Mouse (Mus musculus) lung, postnatal 0 days (tissue): ENCODE measurements around the gene Tas1r1. TPM values are rescaled to one million over a fixed set of nuclear protein-coding genes. Genes with fewer than 3 reads are reported as not detected.
A peak's percentile ranks its signal among the peaks of the same experiment; 100 is the strongest.

ENCODE experiments used
- ATAC-seq: fragments of 200-750 bp; cut with Nextera tagmentation; 2 replicates; pipeline ENCODE4 v1.8.0; 2017; ENCODE audit warnings: moderate library complexity
- DNase-seq: peaks from one replicate; pipeline ENCODE4 v3.0.0-alpha.2; 2016; ENCODE audit warnings: low spot score
- H3K27ac ChIP-seq: fragments of 300-500 bp; sonication (generic); 2 replicates; pipeline ENCODE4 v1.5.1; 2014; ENCODE audit warnings: antibody characterized with exemption, mild to moderate bottlenecking, low read length, mixed read lengths
- H3K27me3 ChIP-seq: fragments of 300-500 bp; sonication (generic); replicated peaks from 2 replicates; pipeline ENCODE4 v1.6.1; 2014; ENCODE audit warnings: low read length, mixed read lengths; ENCODE audit not compliant: insufficient read depth
- H3K36me3 ChIP-seq: fragments of 300-500 bp; sonication (generic); 2 replicates; pipeline ENCODE4 v1.6.1; 2014; ENCODE audit warnings: low read length, mixed read lengths; ENCODE audit not compliant: insufficient read depth
- H3K4me1 ChIP-seq: fragments of 300-500 bp; sonication (generic); 2 replicates; pipeline ENCODE4 v1.6.1; 2014; ENCODE audit warnings: antibody characterized with exemption, low read depth, low read length, mixed read lengths; ENCODE audit not compliant: insufficient read depth
- H3K4me2 ChIP-seq: fragments of 300-500 bp; sonication (generic); replicated peaks from 2 replicates; pipeline ENCODE4 v1.6.1; 2014; ENCODE audit warnings: low read depth, mild to moderate bottlenecking, low read length, moderate library complexity, mixed read lengths
- H3K4me3 ChIP-seq: fragments of 300-500 bp; sonication (generic); 2 replicates; pipeline ENCODE4 v1.5.1; 2014; ENCODE audit warnings: low read depth, low read length
- H3K9ac ChIP-seq: fragments of 300-500 bp; sonication (generic); replicated peaks from 2 replicates; pipeline ENCODE4 v1.6.1; 2014; ENCODE audit warnings: low read depth, mild to moderate bottlenecking
- H3K9me3 ChIP-seq: fragments of 300-500 bp; sonication (generic); 2 replicates; pipeline ENCODE4 v1.6.1; 2016; ENCODE audit warnings: low read length, mixed read lengths
- CTCF ChIP-seq: IDR thresholded peaks from 2 replicates; pipeline ENCODE4 v1.5.1; 2016; ENCODE audit warnings: antibody characterized with exemption, mild to moderate bottlenecking
- EP300 ChIP-seq: IDR thresholded peaks from 2 replicates; pipeline ENCODE4 v1.6.1; 2016; ENCODE audit warnings: antibody characterized with exemption, mild to moderate bottlenecking, control low read depth
- WGBS: fragments of 180-500 bp; shearing (Covaris S2); extraction: QIAGEN DNeasy Blood & Tissue Kit; methylation state at CpG from one replicate; pipeline ENCODE4 v1.1.7; 2014; 5-methylcytosine and 5-hydroxymethylcytosine counted together
- polyA plus RNA-seq: library from polyadenylated mRNA; unstranded; fragments of >200 nt; fragmentation: Nextera tagmentation; extraction: Ambion mirVana; gene quantifications from 2 replicates; pipeline ENCODE4 v1.2.1, GENCODE M21; 2015

Gene Tas1r1
- 0.21 and 0.35 TPM in 2 replicates for polyA plus RNA-seq

DNA sequence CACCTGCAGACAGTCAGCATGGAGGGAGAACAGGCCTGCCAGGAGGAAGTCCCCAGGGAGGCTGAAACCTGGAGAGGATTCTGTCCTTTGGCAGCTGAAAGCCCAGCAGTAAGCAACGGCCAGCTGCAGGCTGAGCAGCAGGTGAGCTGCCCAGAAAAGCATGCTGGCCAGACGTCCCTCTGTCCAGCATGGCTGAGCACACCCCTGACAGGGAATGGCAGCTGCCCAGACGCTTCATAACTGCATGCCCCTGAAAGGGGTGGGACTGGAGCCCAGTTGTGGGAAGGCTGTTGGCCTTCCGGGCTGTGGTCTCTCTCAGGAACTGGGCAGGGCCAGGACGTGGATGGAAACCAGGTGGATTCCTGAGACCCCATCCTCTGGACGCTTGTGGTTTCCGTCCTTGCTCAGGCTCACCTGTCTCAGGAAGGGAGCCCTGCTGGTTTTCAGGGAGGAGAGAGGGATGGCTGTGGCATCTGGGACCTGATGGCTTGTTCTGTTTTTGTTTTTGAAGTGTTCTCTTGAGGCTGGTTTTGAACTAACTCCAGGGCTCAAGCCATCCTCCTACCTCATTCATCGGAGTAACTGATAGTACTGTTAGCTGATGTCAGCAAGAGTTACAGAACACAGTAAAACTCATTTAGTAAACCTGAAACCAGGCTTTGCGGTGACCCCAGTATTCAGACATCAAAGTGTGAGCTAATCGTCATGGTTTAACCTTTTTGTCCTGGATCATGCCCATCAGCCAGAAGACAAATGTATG is at the start of gene Tas1r1:
Gene Tas1r1 (minus strand): TSS at position 344 of the 760 bp plus-strand sequence.
- peak within 1 kb of the TSS; percentile 87 for H3K4me3 ChIP-seq
- DNase-seq = no peak
- TF ChIP-seq CTCF = no peak
- TF ChIP-seq EP300 = no peak
- peak within 1 kb of the TSS; percentile 71 for H3K9ac ChIP-seq
- no peaks in the 10 kb centered on the region for H3K27me3 ChIP-seq
- H3K9me3 ChIP-seq = no peaks in the 10 kb centered on the region
- no peak for ATAC-seq
- H3K4me1 ChIP-seq = no peaks in the 10 kb centered on the region
- H3K36me3 ChIP-seq = peaks cover 6% of the 10 kb centered on the region; the same call in 1 of the 2 replicates
- WGBS = 46% methylated on average over 10 of the region's 10 CpGs
- peak within 1 kb of the TSS; percentile 32; the same call in 1 of the 2 replicates for H3K27ac ChIP-seq
- H3K4me2 ChIP-seq = peak within 1 kb of the TSS; percentile 99

DNA sequence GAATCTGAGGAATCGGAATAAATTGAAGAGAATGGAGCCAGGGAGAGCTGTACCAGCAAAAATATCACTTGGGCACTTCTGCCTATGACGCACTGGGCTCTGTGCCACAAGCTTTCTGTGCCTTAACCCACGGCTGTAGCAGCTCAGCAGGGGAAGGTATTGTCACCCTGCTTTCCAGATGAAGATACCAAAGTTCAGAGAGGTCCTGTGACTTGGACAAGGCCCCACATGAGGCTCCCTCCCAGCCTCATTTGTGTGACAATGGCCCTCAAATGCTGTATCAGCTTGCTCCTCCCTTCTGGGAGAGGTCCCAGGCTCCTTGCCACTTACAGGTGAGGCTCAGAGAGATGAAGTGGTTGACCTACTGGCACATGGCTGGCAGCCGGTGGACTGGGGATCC is 49.8 kb upstream of the Tas1r1 start:
- DNase-seq = peak; percentile 48

DNA sequence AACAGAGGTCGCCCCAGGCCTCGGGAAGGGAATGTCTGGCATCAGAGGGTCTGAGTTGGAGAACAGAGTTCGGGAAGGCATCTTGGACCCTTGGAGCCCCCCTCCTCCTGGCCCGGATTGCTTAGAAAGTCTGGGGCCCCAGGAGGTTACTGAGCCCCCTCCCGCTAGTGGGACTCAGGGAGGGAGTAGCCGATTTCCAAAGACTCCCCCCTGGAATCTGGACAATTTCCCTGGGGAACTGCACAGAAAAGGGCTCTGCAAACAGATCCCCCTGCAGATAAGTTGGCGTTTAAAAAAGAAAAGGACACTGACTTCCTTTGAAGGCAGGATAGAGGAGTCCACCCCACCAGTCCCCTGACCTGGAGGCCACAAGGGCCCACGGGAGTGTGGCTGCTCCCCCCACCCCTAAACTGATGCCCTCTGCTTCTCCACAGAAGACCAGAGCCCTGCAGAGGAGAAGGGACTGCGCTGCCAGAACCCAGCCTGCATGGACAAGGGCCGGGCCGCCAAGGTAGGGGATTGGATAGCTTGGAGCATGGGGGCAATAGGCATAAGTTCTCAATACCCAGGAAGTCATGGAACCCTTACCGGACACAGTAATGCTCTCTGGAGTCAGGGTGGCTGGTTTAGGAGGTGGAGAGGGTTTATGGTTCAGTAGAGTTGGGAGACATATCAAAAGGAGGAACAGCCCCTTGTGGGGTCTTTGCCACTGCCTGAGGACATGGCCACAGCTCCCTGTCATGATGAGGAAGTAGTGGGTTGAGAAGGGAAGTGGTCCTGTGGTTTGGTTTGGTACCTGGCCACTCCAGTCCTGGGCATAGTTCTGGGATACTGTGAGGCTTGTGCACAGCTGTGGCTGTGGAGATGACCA is 49.1 kb upstream of the Tas1r1 start:
- Histone ChIP-seq H3K27ac (peak overlapping the region; percentile 62; the same call in 1 of the 2 replicates), H3K4me1 (peaks cover 12% of the 10 kb centered on the region), H3K4me2 (peak overlapping the region; percentile 85), H3K9me3 (no peaks in the 10 kb centered on the region), H3K9ac (peak overlapping the region; percentile 75), H3K36me3 (no peaks in the 10 kb centered on the region), H3K27me3 (no peaks in the 10 kb centered on the region), H3K4me3 (peak overlapping the region; percentile 67)
- DNase-seq (no peak), ATAC-seq (0 out of 2 replicates have a peak, but pooled peaks have one; percentile 2)
- no peak for TF ChIP-seq CTCF
- TF ChIP-seq EP300 = no peak
- 5% methylated on average over 12 of the region's 12 CpGs for WGBS

More for the DNA sequence above, 49.8 kb upstream of the Tas1r1 start:
- no peaks in the 10 kb centered on the region for H3K36me3 ChIP-seq
- H3K9ac ChIP-seq = no peak overlapping the region
- peak overlapping the region; percentile 85 for H3K4me2 ChIP-seq
- H3K4me3 ChIP-seq = no peak overlapping the region
- peaks cover 12% of the 10 kb centered on the region for H3K4me1 ChIP-seq
- H3K27me3 ChIP-seq = no peaks in the 10 kb centered on the region
- 40% methylated on average over 4 of the region's 4 CpGs for WGBS
- no peaks in the 10 kb centered on the region for H3K9me3 ChIP-seq
- 0 out of 2 replicates have a peak, but pooled peaks have one; percentile 5 for ATAC-seq
- no peak overlapping the region for H3K27ac ChIP-seq
- TF ChIP-seq EP300 (no peak), CTCF (no peak)

DNA sequence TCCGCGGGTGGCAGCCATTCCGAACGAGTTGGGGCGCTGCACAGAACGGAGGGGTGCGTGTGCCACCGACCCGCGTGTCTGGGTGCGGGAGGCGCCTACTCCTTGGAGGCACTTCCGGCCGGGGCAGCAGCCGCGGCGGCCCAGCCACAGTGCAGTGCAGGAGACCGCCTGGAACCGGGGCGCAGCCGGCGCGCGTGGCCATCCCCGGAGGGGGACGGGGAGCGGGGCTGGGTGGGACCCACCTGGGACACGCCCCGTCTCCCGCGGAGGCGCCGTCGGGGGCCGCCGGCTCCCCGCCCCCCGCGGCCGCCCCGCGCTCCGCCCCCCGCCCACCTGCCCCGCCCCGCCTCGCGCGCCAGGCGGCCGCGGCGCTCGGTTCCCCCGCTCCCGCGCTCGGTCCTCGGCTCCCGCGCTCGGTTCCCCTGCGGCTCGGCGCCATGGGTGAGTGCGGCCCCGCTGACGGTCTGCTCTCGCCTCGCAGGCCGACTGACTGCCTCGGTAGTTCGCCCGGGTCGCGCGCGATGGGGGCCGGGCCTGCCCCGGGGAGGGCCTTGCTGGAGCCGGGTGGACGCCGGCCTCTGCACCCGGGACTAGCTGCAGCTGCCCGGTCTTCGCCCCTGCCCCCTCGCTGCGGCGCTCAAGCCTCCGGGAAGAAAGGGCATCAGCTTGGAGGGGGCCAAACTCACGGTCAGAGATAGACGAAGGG is 48.3 kb upstream of the Tas1r1 start:
- peak overlapping the region; percentile 85 for H3K4me2 ChIP-seq
- peak overlapping the region; percentile 67 for H3K4me3 ChIP-seq
- under 1% methylated on average over 45 of the region's 92 CpGs for WGBS
- H3K4me1 ChIP-seq = peaks cover 12% of the 10 kb centered on the region
- no peaks in the 10 kb centered on the region for H3K36me3 ChIP-seq
- no peak for TF ChIP-seq CTCF
- no peak for TF ChIP-seq EP300
- peak; percentile 91 for ATAC-seq
- peak; percentile 68 for DNase-seq
- peak overlapping the region; percentile 62; the same call in 1 of the 2 replicates for H3K27ac ChIP-seq
- peak overlapping the region; percentile 75 for H3K9ac ChIP-seq
- no peaks in the 10 kb centered on the region for H3K27me3 ChIP-seq
- H3K9me3 ChIP-seq = no peaks in the 10 kb centered on the region

DNA sequence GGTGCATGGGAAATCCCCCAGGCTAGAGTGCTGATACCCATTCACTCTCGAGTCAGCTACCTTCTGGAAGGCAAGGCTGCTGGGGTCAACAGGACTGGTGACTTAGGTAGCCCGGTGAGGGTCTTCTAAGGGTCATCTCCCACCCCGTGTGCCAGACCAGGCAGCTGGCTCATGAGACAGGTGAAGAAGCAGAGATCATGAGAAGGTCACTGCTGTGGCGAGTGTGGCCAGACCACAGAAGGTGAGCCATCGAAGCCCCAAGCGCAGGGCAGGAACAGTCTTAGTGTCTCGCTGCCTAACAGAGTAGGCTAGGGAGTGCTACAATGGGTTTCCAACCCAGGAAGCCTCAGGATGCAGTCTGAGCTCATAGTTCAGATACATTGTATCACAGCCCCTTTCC is 46.2 kb upstream of the Tas1r1 start:
- no peaks in the 10 kb centered on the region for H3K9me3 ChIP-seq
- TF ChIP-seq EP300 (no peak), CTCF (no peak)
- H3K4me2 ChIP-seq = no peak overlapping the region
- 78% methylated on average over 7 of the region's 7 CpGs for WGBS
- ATAC-seq (no peak), DNase-seq (no peak)
- no peak overlapping the region for H3K27ac ChIP-seq
- peaks cover 12% of the 10 kb centered on the region for H3K4me1 ChIP-seq
- no peaks in the 10 kb centered on the region for H3K36me3 ChIP-seq
- no peaks in the 10 kb centered on the region for H3K27me3 ChIP-seq
- no peak overlapping the region for H3K4me3 ChIP-seq
- no peak overlapping the region for H3K9ac ChIP-seq
